Mouse (Mus musculus) naive thymus-derived CD4-positive, alpha-beta T cell, adult 2 months (primary cell): Measurements from ENCODE around the gene Acta2.

Experiments
- DNase-seq: peaks from one replicate; pipeline ENCODE4 v3.0.0-alpha.2; 2011; ENCODE audit warnings: low read depth

Acta2 gene

GRCm38 (mm10) chr19:34254880-34255681 lies at the start of gene Acta2:
Acta2 (minus strand) TSS chr19:34255590.
- DNase-seq = no peak

GRCm38 (mm10) chr19:34304917-34305316 lies 49.5 kb upstream of the Acta2 start:
- DNase-seq = no peak

DNA sequence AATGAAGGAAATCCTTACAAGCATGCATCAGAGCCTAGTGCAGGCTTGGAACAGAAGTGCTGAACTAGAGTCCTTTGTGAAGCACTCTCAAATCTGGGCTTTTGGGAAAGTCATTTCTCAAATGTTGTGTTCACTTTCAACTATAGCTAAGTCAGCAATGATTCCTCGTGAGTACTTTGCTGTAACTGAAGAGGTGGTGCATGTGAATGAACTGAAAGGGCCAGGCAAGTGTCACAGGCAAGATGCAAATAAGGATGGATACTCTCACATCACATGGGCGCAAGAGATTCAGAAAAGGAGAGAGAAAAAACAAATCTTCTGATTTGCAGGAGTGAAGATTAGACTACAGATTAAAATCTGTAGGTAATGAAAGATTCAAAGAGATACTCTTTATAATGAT lies 45.0 kb upstream of the Acta2 start:
- DNase-seq = no peak

DNA sequence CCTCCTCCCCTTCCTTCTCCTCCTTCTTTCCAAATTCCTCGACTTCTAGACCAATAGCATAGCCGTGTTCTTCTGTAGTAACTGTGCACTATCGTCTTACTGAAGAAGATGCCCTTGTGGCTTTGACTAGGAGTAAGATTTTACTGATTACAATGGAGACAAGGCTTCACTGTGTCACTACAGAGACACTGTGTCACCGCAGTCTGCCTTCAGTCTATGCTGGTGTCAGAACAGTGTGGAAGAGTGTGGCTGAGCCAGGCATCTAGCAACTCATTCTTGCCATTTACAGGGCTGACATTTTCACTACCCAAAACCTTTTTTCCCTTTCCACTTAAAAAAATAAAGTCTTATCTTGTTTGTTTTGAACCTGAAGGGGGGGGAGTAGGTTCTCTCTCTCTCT lies 43.8 kb upstream of the Acta2 start:
- peak; percentile 51 for DNase-seq

GRCm38 (mm10) chr19:34298531-34298930 lies 43.1 kb upstream of the Acta2 start:
- no peak for DNase-seq

DNA sequence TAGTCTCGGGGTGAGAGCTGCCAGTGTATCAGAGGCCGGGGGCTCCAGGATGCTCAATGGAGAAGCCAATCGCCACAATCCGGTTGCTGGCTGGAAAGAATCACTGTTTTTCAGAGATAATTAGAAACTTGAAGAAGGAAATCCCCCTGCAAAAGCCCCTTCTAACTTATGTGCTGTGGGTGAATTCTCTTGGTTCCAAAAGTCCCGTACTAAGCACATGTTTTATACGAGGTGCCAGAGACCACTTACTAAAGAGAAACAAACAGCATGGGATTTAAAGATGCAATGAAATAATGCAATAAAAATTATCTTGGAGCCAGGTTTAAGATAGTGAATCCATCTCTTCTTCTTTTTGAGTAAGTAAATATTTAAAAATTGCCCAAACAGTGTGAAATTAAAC lies 40.1 kb upstream of the Acta2 start:
- DNase-seq = no peak

GRCm38 (mm10) chr19:34293376-34293947 lies 38.1 kb upstream of the Acta2 start:
- DNase-seq = no peak

DNA sequence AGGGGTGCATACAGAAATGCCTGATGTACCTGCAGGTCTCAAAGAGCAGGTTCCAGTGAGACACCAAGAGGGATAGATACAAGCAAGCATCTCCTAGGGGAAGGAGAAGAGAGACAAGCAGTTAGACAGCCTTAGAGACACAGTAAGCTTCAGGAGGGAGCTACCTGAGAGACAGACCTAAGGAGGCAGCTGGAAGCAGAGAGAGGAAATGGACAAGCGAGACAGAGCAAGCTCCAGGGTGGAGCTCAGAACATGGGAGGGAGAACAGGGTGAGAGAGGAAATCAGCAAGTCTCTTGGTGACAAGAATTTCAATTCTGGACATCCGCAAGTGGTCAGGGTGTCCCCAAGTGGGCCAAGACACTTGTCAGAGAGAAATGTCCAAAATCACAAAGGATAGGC lies 37.3 kb upstream of the Acta2 start:
- peak; percentile 34 for DNase-seq

DNA sequence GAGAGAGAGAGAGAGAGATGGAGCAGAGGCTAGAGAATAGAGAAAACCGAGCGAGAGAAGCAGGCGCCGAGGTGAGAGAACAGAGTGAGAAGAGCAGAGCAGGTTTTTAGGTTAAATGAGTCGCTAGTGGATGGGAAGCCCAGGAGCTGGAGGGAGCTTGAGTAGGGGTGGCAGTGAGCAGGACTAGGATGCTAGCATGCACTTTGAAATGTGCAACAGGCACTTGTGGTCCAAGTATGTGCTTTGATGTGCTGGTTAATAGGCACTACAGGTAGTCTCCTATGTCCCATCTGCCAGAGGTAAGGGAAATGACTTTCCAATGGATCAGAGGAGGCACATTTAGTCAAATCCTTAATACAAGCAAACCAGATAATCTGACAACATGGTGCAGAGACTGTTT lies 36.6 kb upstream of the Acta2 start:
- DNase-seq = peak; percentile 39

- peak; percentile 19 for DNase-seq
Measured at GRCm38 (mm10) chr19:34291379-34291778, 36.0 kb upstream of the Acta2 start.

DNA sequence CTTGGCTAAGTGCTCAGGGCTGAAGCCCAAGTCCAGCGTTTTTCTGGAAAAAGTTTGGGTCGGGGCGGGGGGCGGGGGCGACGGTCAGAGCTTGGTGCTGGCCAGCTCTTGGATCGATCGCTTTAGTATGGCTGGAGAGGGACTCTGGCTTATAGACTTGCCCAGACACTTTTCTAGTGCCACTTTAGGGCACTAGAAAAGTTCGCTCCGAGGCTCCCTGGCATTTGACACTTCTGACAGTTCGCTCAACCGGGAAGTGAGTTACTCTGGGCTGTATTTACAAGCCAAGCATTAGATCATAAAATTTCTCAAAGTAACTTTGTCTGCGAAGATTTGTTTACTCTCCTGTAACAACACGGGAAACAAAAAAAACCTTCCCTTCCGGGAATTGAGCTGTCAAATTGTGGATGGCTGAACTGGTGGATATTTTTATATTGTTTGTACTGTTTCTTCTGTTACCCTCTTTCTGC lies 35.5 kb upstream of the Acta2 start:
- DNase-seq = peak; percentile 33

GRCm38 (mm10) chr19:34289948-34290789 lies 34.8 kb upstream of the Acta2 start, which contains the start of gene Fas:
Fas (plus strand) TSS chr19:34290666.
- peak; percentile 83 for DNase-seq

DNA sequence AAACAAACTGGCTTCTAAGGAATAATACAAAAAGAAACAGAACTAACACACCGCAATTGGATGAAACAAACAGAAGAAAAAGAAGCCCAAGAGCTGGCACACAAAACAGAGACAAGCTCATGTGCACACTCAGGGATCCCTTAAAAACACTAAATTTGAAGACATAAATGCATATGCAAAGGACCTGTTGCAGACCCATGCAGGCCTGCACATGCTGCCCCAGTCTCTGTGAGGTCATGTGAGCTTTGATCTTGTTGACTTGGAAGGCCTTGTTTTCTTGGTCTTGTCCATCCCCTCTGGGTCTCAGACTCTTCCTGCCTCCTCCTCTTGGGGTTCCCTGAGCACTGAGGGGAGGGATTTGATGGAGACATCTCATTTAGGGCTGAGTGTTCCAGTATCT lies 33.3 kb upstream of the Acta2 start:
- DNase-seq = peak; percentile 18

GRCm38 (mm10) chr19:34287656-34288415 lies 32.4 kb upstream of the Acta2 start:
- DNase-seq = peak; percentile 39

- DNase-seq = peak; percentile 52
Measured at GRCm38 (mm10) chr19:34287221-34287620, 31.8 kb upstream of the Acta2 start.

DNA sequence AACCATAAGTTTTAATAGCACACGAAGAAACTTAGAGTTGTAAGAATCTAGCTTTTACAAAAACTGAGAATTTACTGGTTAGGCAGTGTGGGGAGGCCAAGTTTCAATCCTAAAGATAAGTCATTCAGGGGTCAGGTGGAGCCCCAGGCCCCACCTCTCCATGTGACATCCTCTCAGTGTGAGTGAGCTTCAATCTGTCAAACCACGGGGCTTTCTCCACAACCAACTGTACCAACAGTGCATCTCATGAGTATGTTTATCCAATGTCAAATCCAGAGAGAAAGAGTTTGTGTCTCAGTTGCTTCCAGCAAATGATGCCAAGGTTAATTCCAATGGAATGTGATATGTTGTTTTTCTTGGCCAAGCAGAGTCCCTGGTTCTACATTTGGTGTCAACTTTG lies 29.4 kb upstream of the Acta2 start:
- no peak for DNase-seq

DNA sequence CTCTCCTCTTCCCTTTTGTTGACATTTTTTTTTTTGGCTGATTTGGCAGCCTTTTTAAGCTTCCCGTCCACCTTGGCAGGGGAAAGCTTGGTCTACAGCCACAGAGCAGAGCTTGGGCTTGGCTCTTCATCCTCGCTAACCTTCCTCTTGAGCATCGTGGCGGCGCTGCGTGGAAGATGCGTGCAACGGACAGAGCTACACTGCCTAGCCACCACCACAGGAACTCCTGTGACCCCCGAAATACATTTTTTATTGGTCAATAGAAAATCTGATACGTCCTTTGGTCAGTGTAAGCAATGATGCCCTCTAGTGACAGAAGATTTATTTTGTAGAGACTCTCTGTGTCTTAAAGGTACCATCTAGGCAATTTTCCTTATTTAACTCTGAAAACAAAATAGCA lies 29.0 kb upstream of the Acta2 start:
- DNase-seq = no peak

GRCm38 (mm10) chr19:34283614-34284013 lies 28.2 kb upstream of the Acta2 start:
- DNase-seq = no peak

GRCm38 (mm10) chr19:34278078-34278477 lies 22.7 kb upstream of the Acta2 start:
- no peak for DNase-seq

DNA sequence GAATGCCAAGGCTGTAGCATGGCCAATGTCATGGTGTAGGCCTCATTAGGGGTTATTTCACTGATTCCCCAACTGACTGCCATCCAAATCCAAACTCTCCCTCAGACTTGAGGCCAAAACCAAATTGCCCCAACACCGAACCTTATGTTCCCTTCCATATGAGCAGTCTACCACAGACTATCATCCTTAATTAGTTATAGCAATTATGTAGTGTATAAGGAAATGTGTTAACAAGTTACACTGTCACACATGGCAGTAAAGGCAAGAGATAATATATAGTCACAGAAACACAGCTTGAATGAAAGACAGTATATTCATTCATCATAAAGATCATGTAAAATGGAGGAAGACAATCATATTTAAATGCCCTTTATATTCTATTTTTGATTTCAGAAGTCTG lies 17.7 kb upstream of the Acta2 start:
- DNase-seq = no peak

DNA sequence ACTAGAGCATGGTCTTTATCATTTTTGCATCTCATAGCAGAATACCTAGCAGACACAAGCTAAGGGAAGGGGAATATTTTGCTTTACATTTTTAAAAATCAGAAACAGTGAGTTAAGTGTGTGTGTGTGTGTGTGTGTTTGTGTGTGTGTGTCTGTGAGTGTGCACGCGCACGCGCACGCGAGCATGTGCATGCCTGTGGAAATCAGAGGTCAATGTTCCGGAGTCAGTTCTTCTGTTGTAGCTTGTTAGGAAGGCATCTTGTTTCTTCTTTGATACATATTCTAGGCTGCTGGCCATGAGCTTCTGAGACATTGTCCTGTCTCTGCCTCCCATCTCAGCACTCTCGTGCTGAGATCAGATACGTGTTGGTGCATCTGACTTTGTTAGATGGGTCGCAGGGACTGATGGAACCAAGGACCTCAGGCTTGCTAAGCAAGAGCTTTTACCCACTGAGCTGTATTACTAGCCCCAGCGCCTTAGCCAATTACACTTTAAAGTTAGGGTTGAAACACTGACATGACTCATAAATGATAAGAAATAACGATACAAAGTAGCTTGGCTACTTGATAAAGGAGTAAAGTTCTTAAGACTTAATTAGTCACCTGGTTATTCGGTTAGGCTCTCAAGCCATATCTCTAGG lies 15.6 kb upstream of the Acta2 start:
- no peak for DNase-seq
